Mouse (Mus musculus): Measurements from ENCODE around the gene Cpne4. TPM values are rescaled to one million over a fixed set of nuclear protein-coding genes. Genes with fewer than 3 reads are reported as not detected.
A peak's percentile ranks its signal among the peaks of the same experiment; 100 is the strongest.

The Cpne4 gene
- not detected in 2 replicates for polyA plus RNA-seq (2012; rRNA removed)

DNA sequence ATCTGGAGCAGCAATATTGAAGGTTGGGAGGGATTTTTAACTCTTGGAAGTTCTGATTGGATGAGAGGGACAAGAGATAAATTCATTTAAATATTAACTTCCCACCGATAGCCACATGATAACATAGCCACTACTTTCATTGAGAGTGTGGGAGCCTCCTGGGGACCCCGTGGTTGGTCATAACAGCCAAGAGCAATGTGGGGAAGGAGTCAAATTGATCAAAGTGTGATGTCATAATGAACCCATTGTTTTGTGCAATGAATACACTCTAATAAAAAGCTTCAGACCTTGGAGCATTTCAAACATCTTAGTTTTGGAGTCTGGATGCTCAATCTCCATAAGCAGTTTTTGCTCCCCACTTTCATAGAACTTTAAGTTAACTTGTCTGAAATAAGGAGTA lies at the start of gene Cpne4:
Gene Cpne4, plus strand, starts transcription at position 301 of the 400 bp plus-strand sequence.
- DNase-seq (ENCODE audit: low spot score), result no peak

DNA sequence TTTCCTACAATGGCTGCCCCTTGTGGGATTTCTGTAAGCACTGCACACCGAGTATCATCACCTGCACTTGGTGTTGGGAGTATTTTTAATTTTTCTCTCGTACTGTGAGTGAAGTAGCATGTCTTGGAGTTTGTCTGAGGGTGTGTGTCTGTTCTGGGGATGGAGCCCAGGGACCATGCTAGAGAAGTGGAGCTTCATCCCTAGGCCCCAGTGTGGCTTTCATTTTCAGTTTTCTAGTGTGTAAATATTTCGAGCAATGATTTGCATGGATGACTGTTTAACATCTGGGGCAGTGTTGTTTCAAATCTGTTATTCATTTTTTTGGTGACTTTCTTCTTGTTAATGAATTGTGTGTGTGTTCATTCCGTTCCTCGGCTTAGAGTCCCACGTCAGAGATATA lies 31.9 kb upstream of the Cpne4 start:
- DNase-seq (ENCODE audit: low spot score), result no peak

DNA sequence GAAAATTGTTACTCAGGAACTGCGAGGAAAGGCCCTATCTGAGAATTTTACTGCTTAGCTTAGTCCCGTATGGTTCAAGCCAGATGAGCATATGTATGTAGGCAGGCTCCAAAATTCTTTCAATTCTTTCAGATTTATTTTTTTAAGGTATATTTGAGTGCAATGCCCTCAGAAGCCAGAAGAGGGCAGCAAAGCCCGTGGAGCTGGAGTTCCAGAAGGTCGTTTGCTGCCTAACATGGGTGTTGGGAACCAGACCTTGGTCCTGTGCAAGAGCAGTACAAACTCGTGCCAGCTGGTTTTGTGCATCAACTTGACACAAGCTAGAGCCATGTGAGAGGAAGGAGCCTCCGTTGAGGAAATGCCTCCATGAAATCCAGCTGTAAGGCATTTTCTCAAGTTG lies 11.6 kb upstream of the Cpne4 start:
- DNase-seq (ENCODE audit: low spot score), result no peak

DNA sequence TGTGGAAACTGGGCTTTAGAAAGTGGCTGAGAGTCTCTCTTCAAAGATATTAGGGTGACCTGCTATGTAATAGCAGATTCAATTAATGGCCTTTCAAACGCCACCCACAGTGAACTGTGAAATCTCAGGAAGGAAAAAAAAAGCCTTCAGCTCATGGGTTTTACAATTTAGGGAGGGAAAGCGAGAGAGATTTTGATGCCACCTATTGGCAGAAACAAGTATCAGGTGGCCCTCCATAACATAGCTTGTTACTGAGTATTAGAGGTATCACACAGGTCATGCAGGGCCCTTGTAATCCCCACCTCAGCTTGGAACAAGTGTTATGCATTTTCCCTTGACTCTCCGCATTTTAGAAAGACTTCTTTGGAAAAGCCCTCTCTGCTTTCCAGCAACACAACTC lies 18.7 kb downstream of the Cpne4 start:
- DNase-seq (ENCODE audit: low spot score), result no peak

DNA sequence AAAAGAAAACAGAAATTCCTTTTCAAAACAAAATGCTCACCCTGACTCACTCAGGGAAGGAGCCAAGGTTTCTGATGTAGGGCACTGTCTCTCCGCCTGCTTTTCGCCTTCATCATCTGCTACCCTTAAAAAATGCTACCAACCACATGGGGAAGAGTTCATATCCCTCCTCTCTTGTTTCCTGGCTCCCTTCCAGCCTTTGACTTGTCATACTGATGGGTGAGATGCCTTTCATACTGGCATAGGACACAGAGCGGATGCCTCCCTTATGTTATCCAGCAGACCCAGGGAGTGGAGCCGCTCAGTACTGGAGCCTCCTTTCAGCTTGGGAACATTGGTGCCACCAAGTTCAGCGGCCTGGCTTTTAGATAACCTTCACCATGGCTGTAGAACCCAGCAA lies 19.4 kb downstream of the Cpne4 start:
- DNase-seq (ENCODE audit: low spot score), result no peak

DNA sequence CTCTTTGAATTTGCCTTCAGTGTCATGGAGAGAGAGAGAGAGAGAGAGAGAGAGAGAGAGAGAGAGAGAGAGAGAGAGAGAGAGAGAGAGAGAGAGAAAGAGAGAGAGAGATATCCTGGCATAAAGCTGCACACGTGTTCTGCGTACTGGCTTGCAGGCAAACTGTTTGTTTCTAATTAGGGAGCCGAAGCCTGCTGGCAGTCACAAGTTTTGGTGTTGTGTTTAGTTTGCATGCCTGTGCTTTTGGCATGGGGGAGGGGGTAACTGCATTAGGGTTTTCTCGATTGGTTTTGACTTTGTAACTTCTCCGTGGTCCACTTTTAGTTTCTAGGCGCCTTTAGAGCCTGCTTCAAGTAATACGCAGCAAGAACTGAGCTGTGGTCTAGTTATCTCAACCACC lies 20.0 kb downstream of the Cpne4 start:
- DNase-seq (ENCODE audit: low spot score), result no peak

DNA sequence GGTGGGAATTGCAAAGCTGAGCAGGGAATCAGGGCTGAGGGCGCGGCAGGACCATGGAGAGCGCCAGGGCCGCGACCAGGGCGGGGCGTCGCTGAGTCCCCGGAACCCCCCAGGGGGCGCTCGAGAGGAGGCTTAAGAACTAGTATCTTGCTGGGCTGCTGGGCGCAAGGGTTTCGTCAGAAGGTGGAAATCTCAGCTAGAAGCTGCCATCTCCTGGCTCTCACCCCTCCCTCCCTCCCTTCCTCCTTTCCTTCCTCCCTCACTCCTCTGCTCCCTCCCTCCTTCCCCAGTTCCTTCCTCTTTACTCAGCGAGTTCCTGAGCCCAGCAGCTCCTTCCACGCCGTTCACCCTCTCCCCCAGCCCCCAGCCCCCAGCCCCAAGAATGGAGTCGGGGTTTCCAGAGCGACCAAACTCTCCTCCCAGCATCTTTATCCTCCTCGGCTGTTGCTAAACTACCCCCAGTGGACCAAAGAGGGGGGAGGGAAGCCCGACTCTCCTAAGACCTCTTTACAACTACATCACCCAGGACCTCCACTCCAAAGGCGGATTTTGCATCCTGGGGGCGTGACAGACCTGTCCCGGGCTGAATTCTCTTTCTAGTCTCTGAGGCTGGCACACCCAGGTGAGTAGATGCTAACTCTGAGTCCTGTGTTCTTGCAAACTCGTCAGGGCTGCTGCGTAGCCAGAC lies 22.5 kb downstream of the Cpne4 start:
- peak; percentile 38 for DNase-seq (ENCODE audit: low spot score)

DNA sequence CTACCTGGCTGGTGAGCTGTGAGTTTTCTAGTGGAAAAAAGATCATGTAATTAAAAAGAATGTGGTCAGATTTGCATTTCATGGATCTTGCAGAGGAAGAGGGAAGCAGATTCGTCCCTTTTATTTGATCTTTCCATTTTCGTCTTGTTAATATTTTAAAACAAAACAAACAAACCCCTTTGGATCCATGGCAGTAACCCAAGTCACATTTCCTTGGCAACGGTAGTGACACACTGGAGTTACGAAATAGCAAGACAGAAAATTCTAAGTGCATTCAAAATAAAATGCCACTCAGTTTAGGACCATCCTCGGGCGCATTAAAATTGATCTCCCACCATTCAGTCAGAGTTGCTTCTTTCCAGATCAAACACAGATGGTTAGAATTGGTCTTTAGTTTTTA lies 25.8 kb downstream of the Cpne4 start:
- DNase-seq (ENCODE audit: low spot score), result no peak

DNA sequence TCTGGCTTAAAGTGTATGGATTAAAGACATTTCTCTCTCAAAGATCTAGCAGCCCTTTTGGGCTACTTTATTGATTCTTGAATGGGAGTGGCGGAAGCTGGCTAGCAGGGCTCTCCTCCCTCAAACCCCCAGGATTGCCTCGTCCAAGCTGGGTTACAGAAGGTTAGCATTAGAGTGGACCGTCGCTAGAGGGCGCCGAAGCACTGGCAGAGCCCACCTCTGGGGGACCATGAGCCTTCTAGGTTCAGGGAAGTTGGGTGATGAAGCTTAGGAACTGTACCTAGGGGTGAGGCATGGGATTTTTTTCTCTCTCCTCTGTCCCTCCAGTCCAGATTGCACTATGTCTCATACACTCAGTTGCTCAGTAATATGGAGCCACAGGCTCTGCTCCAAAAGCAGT lies 27.4 kb downstream of the Cpne4 start:
- DNase-seq (ENCODE audit: low spot score), result no peak

DNA sequence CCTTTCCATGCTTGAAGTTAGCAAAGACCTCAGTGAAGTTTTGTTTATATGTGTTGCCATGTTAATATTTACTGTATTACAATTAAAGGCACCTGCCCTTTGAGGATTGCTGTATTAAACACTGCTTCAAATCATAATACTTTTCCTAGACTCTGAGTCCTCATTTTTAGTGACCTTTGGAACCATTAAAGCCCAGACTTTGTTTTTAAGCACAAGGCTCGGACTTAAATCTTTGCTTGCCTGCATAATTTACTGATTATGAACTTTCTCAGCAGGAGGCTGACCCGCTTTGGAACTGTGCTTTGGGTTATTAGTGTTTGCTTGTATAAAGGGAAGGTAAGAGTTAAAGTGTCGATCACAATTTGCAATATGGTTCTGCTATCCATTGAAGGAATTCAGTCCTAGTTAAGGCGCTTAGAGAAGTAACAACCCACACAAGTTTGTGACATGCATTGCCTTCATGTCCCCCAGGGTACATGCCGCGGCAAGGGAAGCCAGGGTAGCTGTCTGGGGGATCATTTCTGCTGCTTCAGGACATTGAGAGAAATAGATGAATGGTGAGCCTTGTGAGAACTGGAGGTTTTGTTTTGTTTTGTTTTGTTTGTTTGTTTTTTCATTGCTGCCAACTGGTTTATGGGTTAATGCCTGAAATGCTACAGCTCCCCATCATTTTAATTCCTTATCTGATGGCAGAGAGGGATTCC lies 35.0 kb downstream of the Cpne4 start:
- no peak for DNase-seq (ENCODE audit: low spot score)

DNA sequence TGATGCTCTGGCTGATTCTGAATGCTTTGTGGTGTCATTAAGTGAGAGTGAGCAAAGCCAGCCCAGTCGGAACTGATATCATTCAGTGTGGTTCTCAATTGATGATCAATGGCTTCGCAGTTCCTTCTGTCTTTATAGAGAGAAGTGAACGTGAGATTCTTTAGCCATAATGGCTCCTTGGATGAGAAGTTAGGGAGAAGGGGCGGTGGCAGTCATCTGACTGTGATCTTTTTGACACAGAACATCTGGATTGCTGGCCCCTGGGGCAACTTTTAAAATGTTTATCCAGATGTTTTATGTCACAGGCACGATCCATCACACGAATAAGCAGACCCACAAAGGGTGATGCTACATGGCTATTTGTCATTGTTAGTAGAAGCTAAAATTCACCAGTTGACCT lies 35.6 kb downstream of the Cpne4 start:
- no peak for DNase-seq (ENCODE audit: low spot score)

DNA sequence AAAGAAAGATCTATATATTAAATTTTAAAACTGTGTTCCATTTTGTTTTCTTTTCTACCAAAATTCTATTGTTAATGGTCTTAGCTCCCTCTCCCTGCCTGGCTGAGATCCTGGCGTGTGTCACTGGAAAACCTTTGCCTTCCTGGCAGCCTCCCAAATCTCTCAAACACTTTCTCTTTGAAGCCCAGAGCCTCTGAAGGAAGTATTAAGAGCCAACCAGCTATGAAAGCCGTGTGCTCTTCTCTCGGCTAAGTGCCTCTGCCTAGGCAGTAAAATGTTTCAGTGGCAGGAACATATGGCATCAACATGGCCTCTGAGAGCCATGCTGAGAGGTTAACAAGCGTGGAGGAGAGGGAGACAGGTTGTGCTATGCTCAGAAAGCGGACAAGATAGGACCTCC lies 47.5 kb downstream of the Cpne4 start:
- no peak for DNase-seq (ENCODE audit: low spot score)

DNA sequence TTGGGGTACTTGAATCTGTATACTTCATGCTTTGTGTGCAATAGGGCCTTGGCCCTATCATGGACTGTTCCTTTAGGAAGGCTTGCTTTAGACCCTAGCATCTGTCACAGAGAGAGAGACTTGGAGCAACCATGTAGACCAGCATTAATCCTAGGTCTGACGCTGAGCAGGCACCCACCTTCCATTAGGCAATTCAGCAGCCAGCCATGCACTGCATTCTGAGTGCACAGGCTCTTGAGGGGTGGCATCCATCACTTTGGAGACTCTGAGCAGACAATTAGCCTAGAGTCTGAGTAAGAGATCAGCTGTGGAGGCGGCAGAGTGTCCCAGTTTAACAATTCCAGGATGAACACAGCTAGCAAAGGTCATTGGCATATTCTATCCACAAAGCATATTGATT lies 47.9 kb downstream of the Cpne4 start:
- no peak for DNase-seq (ENCODE audit: low spot score)

DNA sequence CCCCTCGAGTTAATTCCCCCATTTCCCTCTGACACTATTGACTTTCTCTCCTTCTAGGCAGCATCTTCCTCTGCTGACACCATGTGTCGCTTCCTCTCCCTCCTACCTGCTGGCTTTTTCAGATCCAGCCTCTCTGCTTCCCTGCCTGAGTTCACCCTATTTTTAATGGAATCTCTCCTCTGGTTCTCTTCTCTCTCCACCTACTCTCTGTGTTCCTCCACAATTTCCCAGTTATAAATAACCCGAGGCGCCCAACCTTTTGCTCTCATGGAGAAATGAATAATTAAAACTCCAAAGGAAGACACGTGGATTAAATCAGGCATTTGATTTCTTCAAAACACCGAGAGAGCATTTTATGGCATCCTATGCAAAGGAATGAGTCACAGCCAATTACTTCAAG lies 65.4 kb downstream of the Cpne4 start:
- no peak for DNase-seq (ENCODE audit: low spot score)

DNA sequence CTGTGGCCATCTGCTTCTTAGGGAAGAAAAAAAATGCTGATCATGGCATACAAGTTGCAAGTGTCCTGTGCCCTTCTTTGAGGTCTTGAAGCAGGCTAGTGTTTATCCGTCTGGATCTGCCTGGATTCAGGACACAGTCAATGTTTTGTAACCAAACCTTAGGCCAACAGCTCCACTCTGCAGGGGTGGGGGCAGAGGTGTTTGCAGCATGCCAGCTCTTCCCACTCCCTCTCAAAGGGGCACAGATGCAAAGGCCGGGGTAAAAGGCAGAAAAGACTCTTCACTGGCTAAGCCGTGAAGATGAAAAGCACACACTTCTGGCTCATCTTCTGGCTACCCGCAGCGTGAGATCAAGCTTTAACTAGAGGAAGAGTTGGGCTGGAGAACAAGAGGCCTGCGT lies 69.6 kb downstream of the Cpne4 start:
- DNase-seq (ENCODE audit: low spot score), result no peak

DNA sequence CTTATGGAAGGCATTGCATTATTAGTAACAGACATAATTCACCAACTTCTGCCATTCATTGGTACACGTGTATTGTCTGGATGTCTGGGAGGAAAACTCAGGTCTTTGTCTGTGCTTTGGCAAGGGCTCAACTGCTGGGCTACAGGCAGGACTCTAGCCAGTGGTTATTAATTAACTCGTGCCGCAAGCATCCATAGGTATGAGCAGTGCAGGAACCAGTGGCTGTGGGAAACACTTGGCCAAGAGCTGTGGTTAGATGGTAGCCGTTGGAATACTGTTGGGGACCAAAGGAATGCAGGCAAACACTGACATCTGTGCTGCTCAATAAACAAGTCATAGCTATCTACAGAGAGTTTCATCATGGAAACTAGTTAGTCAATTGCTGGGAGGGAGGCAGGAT lies 76.5 kb downstream of the Cpne4 start:
- DNase-seq (ENCODE audit: low spot score), result no peak

DNA sequence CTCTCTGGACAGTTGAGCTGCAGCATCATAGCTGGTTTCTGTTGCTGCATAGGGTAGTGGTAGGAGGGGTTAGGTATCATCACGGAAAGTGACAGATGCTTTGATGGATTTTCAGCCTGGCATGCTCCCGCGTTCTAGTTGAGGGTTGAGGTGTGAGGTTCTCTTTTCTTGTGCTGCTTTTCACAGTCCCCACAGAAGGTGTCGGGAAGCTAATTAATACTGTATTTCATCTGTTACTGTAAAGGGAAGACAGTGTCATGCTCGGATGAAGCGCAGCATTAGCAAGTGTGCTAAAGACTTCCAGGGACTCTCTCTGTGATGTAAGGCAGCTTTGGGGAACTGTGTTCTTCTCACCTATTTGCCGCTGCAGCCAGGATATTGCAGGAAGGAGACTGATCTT lies 80.7 kb downstream of the Cpne4 start:
- no peak for DNase-seq (ENCODE audit: low spot score)

DNA sequence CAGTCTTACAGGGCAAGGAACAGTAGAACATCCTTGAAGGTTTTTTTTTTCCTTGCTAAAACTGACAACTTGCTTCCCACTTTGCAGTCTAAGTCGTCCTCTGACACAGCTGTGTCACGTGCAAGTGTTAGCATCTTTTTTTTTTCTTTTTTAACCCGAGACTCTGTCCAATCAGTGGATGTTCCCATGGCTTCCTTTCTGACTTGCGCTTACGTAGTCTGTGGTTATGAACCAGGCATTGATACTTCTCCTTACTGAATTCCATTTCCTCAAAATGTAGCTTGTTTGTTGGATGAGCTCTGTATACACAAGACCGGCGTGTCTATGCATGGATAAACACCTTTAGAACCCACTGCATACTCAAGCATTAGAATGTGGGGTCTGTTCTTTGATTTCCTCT lies 82.2 kb downstream of the Cpne4 start:
- DNase-seq (ENCODE audit: low spot score), result no peak

DNA sequence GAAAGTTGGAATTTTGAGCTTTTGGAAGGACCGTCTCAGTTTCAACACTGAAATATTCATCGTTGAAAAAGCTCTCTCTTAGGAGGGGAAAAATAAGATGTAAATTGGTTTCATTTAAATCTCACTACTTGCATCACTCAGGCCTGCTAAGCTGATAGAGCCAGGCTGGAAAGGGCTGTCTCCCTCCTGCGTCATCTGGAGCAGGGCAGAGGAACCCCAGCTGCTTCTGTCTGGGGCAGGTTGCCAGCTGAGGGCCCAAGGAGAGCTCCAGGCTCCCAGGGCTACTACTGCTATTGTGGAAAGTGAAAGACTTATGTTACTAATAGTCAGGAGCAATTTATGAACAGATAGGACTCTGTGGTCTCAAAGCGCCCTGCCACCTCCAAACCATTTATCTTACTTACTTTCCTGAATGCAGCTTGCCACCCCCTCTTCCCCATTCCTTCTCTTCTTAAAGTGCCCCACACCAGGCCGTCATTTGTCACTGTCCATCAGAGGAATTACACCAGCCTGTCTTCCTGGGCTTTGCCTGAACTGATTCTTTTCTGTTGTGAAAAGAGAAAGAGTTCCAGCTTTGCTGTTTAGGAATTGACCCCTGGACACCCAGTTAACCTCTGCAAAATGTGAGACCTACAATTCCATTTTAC lies 99.4 kb downstream of the Cpne4 start:
- no peak for DNase-seq (ENCODE audit: low spot score)

DNA sequence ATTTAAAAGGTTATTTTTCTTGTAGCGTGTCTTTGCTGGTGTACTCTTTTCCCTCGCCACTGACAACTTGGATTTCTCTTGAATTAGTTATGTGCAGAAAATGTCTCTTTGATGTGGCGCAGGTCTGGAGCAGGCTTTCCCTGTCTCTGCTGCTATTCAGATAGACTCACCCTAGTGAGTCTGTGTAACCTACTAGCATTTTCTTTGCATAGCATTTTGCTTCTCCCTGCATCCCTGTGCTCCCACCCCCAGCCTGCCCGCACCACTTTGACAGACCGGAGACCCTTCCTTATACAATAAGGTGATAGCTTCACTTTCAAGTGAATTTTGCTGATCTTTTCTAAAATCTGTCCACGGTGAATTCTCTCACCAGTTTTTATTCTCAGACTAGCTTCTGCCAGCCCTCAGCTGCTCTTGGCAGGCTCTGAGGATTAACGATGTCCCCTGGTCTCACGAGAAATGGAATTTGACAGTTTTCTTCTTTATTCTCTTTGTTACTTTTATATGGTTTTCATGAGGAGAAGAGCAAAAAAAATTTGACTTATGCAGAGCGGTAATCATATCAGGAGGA lies 105.7 kb downstream of the Cpne4 start:
- no peak for DNase-seq (ENCODE audit: low spot score)

DNA sequence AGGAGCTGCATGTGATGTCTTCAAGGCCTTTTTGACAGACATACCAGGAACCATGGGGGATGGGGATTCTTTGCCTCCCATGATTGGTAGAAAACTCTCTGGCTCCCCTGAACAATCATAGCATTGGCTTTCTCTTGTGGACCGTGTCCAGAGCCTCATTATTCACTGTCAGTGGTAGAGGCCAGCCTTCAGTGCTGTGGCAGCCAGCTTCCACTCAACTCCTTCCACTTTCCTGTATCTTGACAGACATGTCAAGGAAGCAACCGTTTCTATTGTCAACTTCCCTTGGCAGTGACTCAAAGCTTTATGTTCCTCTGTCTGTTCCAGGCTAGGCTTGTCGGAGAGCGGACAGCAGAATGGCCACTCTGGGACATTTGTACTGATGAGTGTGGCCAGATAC lies 112.7 kb downstream of the Cpne4 start:
- no peak for DNase-seq (ENCODE audit: low spot score)

DNA sequence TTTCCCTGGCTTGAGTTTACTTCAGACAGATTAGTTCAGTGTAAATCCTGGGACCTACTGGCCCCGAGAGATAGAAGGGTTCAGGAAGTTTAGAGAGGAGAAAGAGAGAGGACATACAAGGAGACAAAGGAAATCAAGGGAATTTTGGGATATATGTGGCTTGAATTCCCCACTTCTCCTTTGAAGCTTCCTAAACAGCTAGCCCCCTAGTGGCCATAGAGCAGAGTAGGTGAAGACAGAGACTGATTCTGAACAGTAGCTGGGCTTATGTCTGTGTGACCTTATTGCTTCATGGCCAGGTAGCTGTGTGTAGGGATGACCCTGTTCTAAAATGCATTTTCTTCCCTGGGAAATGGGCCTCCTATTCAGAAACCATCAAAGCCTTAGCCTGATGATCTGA lies 129.6 kb downstream of the Cpne4 start:
- no peak for DNase-seq (ENCODE audit: low spot score)

DNA sequence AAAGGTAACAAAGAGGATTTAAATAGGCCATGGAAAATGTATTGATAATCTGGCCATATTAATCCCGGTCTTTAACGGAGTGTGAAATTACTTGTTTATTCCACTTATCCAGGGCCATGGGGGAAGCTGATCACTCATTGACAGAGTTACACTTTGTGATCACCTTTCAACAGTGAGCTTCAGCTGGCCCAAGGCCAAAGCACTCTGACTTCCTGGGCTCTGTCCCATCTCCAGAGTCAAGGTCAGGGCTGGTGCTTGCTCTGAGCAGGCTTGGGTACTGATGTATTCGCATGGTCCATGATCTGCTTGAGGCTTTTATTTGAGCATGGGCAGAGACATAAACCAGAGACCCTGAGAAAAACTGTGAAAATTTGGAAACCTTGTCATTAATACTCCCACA lies 131.5 kb downstream of the Cpne4 start:
- DNase-seq (ENCODE audit: low spot score), result no peak

Data from urinary bladder, adult 2 months (tissue).